Mouse (Mus musculus): ENCODE results near the gene Atg10.

Gene Atg10

GRCm38 (mm10) chr13:91038034-91038433, 185.7 kb downstream of the Atg10 start:
- in situ Hi-C loops (cut with MboI, MseI), result no loop called here

GRCm38 (mm10) chr13:91037405-91037804, 186.4 kb downstream of the Atg10 start:
- in situ Hi-C loops (cut with MboI, MseI), result no loop called here

DNA sequence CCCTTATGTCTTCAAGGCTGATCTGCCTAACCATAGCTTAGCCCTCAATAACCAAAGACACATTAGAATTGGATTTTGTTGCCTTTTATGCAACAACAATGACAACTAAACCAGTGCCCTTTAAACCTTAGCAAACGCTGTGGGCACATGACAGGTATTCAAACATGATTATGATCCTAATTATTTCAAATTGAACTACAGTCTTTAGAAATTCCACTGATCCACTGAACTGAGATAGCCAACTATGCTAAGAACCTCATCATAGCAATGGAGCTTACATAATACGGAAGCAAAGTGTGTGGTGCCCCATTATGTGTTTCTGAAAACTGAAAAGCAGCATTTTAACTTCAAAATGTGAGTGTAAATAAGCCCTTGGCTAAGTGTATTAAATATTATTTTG, 191.9 kb downstream of the Atg10 start:
- in situ Hi-C loops (cut with MboI, MseI), result no loop called here

DNA sequence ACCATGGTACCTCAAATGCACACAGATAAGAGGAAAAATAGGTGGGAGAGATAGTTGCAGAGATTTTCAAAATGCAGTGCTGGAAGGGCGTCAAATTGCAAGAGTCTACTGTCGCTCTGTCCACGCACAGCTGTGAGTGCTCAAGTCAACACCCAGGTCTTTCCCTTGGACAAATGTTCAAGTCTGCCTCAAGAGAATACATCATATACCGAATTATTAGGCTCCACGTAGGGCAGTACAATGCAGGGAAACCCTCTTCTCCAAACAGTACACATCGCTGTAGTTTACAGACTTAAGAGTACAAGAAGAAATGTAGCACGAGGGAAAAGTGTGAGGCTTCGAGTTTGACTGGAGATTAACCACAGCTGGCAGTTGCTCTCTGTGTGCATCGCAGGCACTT, 200.3 kb downstream of the Atg10 start:
- in situ Hi-C loops (cut with MboI, MseI), result no loop called here

DNA sequence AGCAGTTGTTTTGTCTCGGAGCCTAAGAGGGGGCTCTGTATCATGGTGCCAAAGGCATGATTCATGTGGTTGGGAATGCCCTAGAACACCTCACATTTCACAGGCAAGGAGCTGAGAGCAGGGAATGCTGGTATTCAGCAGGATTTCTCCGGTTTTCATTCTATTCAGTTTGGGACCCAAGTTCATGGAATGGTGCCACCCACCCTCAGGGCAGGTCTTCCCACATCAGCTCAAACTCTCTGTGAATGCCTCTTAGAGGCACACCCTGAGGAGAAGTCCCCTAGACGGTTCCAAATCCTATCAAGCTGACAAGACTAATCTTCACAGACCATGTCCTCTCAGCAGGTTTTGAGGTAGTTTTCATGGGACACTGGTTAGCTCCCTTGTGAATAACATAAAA, 211.9 kb downstream of the Atg10 start:
- in situ Hi-C loops (cut with MboI, MseI), result loop anchor here (10.0 kb wide), 1 partner anchor 1283 kb away; no protein-coding TSS in a partner anchor

DNA sequence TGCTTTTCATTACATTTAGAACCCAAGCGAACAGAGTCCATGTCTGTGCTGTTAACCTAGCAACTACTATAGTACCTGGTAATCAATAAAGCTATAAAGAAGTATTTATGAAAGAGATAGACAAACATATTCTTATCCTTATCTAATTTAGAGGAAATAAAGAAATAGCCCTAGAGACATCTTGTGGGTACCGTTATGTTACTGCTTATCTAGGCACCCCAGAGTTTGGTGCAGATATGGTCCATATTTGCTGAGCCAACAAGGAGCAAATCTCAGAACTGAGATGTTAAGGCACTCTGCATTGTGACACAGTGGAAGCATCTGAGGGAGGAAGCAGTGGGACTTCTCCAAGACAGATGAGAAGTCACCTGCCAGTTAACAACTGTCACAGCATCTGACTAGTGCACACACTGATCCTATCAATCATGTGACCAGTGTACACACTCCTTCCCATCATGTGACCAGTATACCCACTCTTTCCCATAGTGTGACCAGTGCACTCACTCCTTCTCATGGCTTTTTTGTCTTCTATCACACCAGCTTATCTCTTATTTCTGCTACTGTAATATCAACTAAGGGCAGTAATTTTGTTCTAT, 228.6 kb downstream of the Atg10 start:
- in situ Hi-C loops (cut with MboI, MseI), result no loop called here

- in situ Hi-C loops (cut with MboI, MseI), result no loop called here
These were observed 230.2 kb downstream of the Atg10 start for GRCm38 (mm10) chr13:90993602-90994001.

- in situ Hi-C loops (cut with MboI, MseI), result no loop called here
These were observed 230.8 kb downstream of the Atg10 start for GRCm38 (mm10) chr13:90992948-90993347.

DNA sequence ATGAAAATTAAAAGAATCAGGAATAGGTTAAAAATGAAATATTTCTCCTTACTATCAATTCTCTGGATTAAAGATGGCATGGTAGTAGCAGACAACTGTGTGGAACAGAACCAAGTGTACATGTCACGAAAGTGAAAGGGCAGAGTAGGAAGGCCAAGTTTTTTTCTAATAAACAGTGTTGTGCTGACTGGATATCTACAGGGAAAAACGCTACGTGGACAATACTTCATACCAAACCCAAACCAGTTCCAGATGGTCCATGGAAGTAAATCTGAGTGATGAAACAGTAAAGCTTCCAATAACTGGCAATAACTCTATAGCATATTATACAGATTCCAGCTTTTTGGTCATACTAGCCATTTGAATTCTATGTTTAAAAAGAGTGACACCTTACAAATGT, 235.5 kb downstream of the Atg10 start:
- in situ Hi-C loops (cut with MboI, MseI), result no loop called here

DNA sequence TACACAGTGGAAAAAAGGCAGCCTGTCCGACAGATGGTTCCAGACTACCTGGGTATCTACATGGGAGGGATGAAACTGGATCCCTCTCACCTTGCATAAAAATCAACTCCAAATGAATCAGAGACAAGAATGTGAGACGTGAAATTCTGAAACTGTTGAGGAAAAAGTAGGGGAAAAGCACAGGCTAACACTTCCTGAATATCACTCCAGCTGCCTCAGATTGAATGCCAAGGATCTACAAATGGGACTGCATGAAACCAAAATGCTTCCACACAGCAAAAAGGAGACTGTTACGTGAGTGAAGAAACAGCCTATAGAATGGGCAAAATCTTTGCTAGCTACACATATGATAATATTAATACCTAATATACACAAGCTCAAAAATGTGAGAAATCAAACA, 238.4 kb downstream of the Atg10 start:
- in situ Hi-C loops (cut with MboI, MseI), result no loop called here

- in situ Hi-C loops (cut with MboI, MseI), result no loop called here
These were observed 239.7 kb downstream of the Atg10 start for GRCm38 (mm10) chr13:90984073-90984472.

DNA sequence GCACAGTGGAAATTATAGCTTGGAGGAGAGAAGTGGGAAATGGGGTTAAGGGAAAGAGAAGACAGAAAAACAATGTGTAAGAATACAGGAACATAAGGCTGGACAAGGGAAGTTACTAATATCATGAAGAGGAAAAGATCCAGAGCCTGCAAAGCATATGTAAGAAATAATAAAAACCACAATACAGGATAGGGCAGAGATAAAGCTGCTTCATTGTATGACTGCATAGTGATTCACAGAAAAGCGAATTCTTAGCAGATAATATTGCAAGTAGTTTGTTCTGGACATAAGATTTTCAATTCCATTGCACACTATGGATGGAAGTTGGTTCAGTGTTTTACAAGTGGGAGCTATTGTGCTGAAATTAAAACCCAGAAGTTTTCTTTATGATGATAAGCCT, 242.0 kb downstream of the Atg10 start:
- in situ Hi-C loops (cut with MboI, MseI), result no loop called here

- in situ Hi-C loops (cut with MboI, MseI), result no loop called here
These were observed 242.7 kb downstream of the Atg10 start for GRCm38 (mm10) chr13:90980878-90981674.

DNA sequence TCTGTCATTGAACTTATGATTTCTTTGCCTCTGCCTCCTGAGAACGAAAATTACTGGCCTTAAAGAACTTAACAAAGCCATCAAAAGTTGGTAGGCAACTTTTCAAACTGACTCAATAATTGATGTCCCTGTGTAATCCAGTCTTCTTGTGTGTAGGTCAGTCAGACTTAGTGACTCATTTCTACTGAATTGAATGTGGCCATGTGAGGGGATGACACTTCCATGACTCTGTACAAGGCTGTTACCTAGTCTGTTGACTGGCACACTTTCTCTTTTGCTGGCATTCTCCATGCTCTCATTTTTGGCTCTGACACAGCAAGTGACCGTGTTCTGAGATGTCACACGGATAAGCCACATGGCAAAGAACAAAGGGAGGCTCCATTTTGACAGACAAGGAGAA, 246.7 kb downstream of the Atg10 start:
- in situ Hi-C loops (cut with MboI, MseI), result no loop called here

GRCm38 (mm10) chr13:90973409-90973808, 250.4 kb downstream of the Atg10 start:
- in situ Hi-C loops (cut with MboI, MseI), result no loop called here

GRCm38 (mm10) chr13:90970259-90971017, 253.3 kb downstream of the Atg10 start:
- in situ Hi-C loops (cut with MboI, MseI), result no loop called here

- in situ Hi-C loops (cut with MboI, MseI), result no loop called here
These were observed 254.8 kb downstream of the Atg10 start for GRCm38 (mm10) chr13:90968940-90969339.

DNA sequence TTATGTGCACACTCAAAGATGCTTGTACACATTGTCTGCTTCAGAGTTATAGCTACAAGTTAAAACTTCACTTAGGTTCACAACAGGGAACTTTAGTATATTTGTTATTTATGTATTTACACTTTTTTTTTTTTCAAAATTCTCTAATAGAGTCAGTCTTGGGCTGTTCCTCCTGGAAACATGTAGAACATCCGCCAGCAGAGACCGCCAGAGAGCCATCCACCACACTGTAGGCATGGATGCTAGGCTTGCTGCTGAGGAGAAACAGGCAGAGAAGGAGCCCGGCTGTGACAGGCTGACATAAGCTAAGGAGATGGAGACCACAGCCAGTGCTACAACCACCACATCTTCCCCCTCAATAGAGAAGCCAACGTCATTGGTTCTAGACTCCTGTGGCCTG, 256.3 kb downstream of the Atg10 start:
- in situ Hi-C loops (cut with MboI, MseI), result no loop called here

- in situ Hi-C loops (cut with MboI, MseI), result no loop called here
These were observed 257.8 kb downstream of the Atg10 start for GRCm38 (mm10) chr13:90965996-90966395.

- in situ Hi-C loops (cut with MboI, MseI), result no loop called here
These were observed 259.3 kb downstream of the Atg10 start for GRCm38 (mm10) chr13:90964511-90964910.

GRCm38 (mm10) chr13:90962836-90963760, 260.7 kb downstream of the Atg10 start:
- in situ Hi-C loops (cut with MboI, MseI), result no loop called here

- in situ Hi-C loops (cut with MboI, MseI), result no loop called here
These were observed 263.2 kb downstream of the Atg10 start for GRCm38 (mm10) chr13:90960591-90960990.

Data from T-helper 1 cell (primary cell).